Mouse (Mus musculus): ENCODE data around the gene Fam117b. TPM values are rescaled to one million over a fixed set of nuclear protein-coding genes. Genes with fewer than 3 reads are reported as not detected.
A peak's percentile ranks its signal among the peaks of the same experiment; 100 is the strongest.

Fam117b gene
- total RNA-seq, 2 experiments from 2014 or later, result 59.0 to 59.5 TPM

DNA sequence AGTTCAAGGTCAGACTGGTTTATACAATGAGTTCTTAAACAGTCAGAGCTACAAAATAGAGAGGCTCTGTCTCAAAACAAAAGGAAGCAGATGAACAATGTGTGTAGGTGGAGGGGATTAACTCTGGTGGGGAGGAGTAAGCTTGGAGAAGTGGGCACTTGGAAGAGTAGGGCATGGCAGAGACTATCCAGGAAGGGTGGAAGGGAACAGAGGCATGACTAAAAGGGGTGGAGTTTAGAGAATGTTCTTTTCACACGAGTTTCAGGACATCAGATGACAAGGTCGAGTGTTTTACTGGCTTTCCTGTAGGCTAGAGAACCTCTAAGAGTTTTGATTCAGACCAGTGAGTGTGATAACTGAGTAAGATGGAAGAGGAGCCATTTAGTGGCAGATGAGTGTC lies 5.1 kb upstream of the Fam117b start:
- intact Hi-C loops (cut with DNase I), result no loop called here
- DNase-seq (ENCODE audit: extremely low spot score in 1 of 2, low spot score in 2 of 2), result no peak

DNA sequence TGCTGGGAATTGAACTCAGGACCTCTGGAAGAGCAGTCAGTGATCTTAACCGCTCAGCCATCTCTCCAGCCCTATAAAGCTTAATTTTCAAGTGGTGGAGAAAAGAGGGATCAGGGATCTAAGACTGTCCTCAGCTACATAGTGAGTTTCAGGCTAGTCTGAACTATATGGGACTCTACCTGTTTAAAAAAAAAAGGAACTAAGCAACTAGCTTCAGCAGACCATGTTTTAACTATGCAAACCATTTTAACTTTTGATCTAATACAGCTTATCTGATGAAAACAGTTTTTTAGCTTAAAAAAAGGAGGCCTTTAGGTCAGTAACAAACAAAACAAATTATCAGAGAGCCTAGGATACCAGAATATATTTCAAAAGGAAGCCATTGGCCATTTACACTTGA lies 1.9 kb upstream of the Fam117b start:
- no peak for DNase-seq (ENCODE audit: extremely low spot score in 1 of 2, low spot score in 2 of 2)
- intact Hi-C loops (cut with DNase I), result no loop called here

DNA sequence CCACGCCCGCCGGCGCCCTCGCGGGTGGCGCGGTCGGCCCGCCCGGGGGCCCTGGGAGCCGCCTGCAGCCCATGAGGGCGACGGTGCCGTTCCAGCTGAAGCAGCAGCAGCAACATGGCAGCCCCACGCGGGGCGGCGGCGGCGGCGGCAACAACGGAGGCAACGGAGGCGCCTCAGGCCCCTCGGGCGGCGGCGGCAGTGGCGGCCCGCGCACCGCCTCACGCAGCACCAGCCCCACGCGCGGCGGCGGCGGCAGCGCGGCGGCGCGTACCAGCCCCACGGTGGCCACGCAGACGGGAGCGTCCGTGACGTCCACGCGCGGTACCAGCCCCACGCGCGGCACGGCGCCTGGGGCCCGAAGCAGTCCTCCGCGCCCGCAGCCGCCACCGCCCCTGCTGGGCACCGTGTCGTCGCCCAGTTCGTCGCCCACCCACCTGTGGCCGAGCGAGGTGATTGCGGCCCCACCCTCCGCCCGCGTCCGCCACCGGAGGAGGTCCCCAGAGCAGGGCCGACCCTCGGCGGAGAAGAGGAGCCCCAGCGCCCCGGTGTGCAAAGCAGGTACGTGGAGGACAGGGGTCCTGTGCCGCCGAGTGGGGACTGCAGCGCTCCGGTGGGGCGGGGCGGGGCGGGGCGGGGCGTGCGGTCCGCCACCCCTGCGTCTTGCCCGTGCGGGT lies 526 bp downstream of the Fam117b start:
- peak; percentile 46 to 77 for DNase-seq (ENCODE audit: extremely low spot score in 1 of 2, low spot score in 2 of 2)
- intact Hi-C loops (cut with DNase I), result no loop called here

DNA sequence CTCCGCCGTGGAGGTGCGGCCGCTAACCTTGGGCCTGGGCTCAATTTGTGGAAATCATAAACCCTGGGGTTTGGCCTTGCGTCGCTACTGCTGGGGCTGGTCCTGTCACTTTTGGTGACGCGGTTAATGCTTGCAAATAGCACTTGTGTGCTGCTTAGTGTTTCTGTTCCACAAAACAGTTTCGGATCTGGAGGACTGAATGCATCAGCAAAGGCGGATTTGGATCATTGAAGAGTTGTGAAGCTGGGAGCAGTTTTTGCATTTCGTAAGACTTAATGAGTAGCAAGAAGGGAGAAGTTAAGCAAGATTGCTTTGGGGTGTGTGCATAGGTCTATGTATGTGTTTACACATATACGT lies 1.0 kb downstream of the Fam117b start:
- DNase-seq (ENCODE audit: extremely low spot score in 1 of 2, low spot score in 2 of 2), result peak in 1 of 2 experiments; percentile 34
- intact Hi-C loops (cut with DNase I), result no loop called here

DNA sequence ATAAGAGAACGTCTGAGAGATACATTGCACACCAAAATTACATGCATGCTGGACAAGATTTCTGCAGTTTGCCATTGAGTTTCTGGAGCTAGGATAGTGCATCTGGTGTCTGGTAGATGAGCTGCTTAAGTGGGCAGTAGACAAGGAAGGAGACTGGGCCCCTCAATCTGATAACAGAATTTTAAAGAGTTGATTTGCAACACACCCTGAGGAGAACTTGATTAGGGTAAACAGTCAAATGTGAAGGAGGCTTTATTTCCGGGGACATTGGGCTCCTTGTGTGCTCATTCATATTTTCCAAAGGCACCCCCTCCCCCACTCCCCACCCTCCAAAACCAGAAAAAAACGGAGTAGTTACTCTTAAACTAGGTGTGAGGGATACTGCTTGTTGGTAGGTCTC lies 2.0 kb downstream of the Fam117b start:
- no peak for DNase-seq (ENCODE audit: extremely low spot score in 1 of 2, low spot score in 2 of 2)

DNA sequence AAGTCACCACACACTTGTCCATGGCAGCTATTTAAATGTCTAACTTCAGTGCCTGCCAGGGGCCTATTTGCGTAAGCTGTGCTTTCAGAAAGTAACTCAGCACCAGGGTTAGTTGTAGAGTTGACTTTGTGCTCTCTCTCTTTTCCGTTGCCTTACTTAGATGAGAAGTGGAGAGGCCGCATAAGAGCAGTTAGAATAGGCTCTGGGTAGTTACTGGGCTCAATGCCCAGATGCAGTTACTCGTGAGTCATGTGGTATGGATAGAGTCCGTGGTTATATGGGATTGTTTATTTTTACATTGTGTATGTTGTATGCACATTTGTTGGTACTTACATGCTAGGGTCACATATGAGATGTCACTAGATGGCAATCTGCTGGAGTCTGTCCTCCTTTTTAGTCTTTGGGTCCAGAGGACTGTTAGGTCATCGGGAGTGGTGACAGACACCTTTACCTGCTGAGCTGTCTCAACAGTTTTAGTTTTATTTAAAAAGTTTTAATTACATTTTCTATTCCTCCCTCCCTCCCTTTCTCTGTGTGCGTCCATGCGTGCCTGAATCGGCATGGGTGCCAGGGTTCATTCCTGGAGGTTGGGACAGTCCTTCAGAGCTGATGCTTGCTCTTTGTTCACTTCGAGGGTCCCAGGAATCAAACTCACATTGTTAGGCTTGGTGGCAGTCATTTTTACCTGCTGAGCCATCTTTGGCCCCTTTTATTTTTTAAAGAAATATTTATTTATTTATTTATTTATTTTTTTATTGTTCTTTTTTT lies 3.2 kb downstream of the Fam117b start:
- intact Hi-C loops (cut with DNase I), result no loop called here
- DNase-seq (ENCODE audit: extremely low spot score in 1 of 2, low spot score in 2 of 2), result no peak

More for the DNA sequence above, 2.0 kb downstream of the Fam117b start:
- intact Hi-C loops (cut with DNase I), result no loop called here

DNA sequence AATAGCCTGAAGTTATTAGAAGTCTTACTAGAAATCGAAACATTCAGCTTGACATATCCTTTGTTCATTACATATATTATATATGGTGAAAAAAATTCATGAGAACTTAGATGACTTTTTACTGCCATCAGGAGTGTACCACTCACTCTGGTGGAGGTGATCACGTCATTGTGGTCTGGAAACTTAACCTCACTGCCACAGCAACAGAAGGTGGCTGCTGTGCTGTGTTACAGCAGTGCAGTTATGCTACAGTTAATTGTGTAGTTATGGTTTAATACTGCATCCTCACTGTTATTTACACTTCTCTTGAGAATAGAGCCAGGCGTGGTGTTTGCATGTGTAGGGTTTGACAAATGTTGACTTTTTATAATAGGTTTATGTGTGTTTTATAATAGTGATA lies 4.6 kb downstream of the Fam117b start:
- intact Hi-C loops (cut with DNase I), result no loop called here
- DNase-seq (ENCODE audit: extremely low spot score in 1 of 2, low spot score in 2 of 2), result no peak

DNA sequence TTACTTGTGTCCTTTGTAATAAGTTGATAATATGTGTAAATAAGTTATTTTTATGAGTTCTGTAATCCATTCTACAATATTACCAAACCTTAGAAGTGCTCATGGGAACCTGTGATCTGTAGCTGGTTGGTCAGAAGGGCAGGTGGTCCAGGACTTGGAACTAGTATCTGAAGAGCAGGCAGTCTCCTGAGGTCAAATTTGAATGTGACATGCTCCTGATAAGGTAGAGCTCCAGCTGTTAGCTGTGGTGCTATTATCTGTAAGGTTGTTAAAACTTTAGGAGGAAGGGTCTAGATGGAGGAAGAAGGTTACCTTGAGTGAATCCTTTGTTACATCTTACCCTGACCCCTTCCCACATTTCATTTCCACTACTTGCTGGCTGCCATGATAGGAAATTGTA lies 5.3 kb downstream of the Fam117b start:
- intact Hi-C loops (cut with DNase I), result no loop called here
- no peak for DNase-seq (ENCODE audit: extremely low spot score in 1 of 2, low spot score in 2 of 2)

DNA sequence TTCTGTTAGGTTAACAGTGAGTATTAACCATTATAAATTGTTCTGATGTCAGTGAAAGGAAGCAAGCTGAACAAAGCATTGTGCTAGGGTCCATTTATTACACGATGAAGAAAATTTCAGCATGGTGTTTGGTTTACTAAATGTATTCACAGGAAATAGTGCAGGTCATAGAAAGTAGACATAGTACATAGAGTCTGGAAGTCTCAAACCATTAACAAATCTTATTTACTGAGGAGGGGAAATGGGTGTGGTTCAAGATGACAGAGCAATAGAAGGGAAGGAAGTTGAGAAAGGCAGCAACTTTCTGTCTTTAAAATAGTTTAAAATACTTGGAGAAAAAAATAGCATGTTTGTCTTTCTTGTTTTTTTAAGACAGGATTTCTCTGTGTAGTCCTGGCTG lies 10.4 kb downstream of the Fam117b start:
- DNase-seq (ENCODE audit: extremely low spot score in 1 of 2, low spot score in 2 of 2), result no peak
- intact Hi-C loops (cut with DNase I), result no loop called here

DNA sequence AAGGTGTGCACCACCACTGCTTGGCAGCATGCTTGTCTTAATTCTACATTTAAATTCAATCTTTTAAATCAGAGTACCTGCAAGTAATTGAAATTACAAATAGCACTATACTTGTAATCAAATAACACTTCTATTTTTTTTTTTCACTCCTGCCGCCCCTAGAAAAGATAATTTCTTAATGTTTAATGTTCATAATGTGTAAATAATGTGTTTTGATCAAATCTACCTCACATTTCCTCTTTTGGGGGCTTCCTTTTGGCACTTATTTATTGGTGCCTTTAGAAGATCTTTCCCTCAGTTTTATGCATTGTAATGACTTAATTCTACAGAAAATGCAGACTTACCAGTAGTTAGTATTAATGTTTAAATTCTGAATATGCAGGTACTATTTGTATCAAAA lies 10.9 kb downstream of the Fam117b start:
- intact Hi-C loops (cut with DNase I), result no loop called here
- DNase-seq (ENCODE audit: extremely low spot score in 1 of 2, low spot score in 2 of 2), result no peak

DNA sequence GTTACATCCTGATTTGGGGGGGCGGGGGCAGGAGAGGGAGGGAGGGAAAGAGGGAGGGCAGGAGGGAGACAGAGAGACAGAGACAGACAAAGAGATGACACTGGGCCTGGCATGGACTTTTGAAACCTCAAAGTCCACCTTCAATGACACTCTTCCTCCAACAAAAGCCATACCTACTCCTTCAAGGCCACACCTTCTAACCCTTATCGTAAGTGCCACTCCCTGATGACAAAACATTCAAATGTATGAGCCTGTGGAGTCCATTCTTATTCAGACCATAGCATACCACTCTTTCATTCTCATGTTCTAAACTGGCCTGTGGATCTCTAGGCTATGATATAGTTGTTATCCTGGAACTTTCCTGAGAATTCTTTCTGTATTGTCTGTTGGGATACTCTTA lies 11.6 kb downstream of the Fam117b start:
- intact Hi-C loops (cut with DNase I), result no loop called here
- DNase-seq (ENCODE audit: extremely low spot score in 1 of 2, low spot score in 2 of 2), result no peak

DNA sequence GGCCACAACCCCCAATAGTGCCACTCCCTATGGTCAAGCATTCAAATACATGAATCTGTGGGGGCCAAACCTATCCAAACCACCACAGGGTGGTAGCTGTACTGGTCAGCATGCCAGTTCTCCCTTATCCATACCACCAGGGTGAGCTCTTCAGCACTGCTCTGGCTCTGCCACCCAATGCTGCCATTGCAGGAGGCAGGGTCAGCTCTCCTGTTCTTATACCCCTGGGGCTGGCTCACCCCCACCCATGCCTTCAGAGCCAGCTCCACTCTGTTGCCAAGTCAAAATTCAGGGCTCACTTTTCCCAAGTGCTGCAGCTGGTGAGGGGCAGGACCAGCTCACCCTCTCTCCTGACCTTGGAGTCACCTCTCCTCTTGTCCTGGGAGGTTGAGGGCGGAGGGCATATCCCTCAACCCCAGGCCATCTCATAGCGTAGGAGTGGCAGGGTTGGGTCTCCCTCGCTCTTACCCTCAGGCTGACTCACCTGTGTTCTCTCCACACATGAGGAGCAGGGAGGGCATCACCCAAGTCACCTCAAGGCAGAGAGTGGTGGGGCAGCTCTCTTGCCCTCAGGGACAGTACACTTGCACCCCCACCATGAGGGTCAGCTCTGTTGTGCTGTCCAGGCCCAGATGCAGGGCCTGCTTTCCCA lies 13.3 kb downstream of the Fam117b start:
- DNase-seq (ENCODE audit: extremely low spot score in 1 of 2, low spot score in 2 of 2), result no peak
- intact Hi-C loops (cut with DNase I), result no loop called here

DNA sequence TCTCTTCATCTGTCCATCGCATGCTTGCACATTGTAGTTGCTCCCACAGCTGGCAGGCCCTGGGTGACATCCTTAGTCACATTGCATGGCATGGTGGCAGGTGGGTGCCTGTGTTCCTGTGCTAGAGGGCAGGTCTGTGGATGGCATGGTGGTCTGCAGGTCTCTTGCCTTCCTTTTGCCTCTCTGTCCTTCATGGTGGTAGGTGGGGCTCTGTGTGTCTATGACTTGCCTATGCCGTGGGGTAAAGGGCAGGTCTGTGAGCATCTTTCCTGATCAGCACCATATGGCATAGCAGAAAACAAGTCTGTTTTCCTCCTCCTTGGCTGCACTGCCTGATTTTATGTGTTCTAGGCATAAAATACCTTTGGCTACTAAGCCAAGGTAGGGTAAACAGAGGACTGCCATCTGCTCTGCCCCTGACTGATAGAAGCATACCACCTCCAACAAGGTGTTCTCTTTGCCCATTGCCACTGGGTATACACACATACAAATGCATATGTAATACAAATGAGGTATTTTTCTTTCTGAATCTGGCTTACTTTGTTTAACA lies 14.4 kb downstream of the Fam117b start:
- no peak for DNase-seq (ENCODE audit: extremely low spot score in 1 of 2, low spot score in 2 of 2)
- intact Hi-C loops (cut with DNase I), result no loop called here

DNA sequence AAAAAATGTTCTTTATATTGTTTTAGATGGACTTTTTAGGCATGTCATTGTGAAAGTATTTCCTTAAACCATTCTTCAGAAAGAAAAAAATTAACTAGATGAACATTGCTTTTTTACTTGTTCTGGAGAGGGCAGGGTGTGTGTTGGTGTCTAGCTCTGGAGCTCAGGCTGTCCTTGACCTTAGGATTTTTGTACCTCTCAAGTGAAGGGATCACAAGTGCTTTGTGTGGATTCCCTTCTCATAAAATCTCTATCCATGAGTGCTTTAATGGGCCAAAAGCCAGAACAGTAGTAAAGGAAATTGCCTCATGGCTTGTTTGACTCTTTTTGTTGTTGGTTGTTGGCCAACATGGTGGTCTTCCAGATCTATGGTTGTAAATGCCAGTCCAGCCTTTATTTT lies 18.1 kb downstream of the Fam117b start:
- DNase-seq (ENCODE audit: extremely low spot score in 1 of 2, low spot score in 2 of 2), result no peak
- intact Hi-C loops (cut with DNase I), result no loop called here

DNA sequence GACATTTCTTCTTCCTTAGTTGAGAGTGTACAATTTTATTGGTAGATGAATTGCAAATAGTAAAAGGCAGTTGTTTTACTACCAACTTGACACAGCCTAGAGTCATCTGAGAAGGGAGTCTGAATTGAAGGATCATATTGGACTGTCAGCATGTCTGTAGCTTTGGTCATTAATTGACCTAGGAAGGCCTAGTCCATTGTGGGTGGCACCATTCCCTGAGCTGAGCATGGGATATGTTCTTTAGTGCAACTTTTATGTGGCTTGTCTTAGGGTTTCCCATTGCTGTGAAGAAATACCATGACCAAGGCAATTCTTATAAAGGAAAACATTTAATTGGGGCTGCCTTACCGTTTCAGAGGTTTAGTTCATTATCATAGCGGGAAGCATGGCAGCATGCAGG lies 20.2 kb downstream of the Fam117b start:
- intact Hi-C loops (cut with DNase I), result no loop called here
- DNase-seq (ENCODE audit: extremely low spot score in 1 of 2, low spot score in 2 of 2), result no peak

DNA sequence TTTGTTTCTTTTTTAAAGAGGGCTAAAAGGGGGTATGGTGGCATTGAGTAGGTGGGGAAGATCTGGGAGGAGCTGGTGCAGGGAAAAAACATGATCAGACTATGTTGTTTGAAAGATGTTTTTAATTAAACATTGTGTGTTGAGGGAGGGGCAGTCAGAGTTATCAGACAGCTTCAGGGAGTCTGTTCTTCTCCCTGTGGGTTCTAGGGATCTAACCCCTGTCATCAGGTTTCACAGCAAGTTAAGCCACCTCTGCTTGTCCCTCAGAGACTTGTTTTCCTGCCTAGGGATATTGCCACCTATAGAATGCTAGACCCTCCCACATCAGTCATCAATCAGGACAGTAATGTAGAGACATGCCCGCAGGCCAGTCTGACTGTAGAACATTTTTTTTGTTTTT lies 28.3 kb downstream of the Fam117b start:
- no peak for DNase-seq (ENCODE audit: extremely low spot score in 1 of 2, low spot score in 2 of 2)
- intact Hi-C loops (cut with DNase I), result no loop called here

DNA sequence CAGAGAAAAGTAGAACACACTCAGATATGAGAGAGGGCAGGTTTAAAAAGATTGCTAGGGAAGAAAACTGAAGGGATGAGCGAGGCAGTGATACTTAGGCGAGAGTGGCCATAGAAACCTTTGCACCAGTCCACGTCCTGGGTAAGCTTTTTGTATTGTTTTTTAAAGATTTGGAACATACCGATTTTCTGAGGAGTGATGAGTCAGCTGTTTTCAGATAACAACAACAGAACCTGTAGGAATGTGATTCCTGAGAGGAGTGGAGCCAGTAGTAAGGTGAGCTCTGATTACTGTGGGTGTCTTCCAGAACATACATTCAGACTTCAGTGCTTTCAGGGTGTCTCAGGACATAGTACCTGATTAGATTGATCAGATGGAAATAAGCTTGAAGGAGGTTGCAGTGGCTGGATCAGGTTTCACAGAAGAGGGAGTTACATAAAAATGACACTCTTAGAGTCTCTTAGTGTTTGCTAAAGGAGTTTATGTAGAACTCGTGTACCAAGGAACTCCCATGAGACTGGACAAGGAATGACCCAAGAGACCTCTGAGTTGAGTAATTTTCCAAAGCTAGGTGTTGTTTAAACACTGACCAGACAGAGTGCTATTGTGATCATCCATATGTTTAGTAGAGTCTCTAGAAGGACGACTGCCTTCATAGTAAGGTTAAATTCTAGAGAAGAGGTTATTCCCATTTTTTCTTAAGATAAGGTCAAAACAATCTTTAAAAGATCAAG lies 29.4 kb downstream of the Fam117b start:
- intact Hi-C loops (cut with DNase I), result no loop called here
- DNase-seq (ENCODE audit: extremely low spot score in 1 of 2, low spot score in 2 of 2), result no peak

DNA sequence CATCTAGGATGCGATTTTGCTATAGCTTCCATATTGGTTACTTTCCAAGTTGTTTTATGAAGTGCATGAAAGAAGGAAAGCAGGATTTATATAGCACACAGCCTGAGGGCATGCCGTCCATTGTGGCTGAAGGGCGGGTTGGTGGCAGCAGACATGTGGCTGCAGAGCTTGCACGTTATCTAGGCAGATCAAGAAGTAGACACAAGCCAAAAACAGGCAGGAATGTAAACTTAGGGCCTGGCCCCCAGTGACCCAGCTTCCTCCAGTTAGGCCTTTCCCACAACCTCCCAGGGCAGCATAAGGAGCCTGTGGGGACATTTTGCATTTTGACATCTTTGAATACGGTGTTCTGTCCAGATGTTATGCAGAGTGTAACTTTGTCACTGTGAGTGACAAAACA lies 31.0 kb downstream of the Fam117b start:
- intact Hi-C loops (cut with DNase I), result no loop called here
- DNase-seq (ENCODE audit: extremely low spot score in 1 of 2, low spot score in 2 of 2), result peak in 1 of 2 experiments; percentile 24

DNA sequence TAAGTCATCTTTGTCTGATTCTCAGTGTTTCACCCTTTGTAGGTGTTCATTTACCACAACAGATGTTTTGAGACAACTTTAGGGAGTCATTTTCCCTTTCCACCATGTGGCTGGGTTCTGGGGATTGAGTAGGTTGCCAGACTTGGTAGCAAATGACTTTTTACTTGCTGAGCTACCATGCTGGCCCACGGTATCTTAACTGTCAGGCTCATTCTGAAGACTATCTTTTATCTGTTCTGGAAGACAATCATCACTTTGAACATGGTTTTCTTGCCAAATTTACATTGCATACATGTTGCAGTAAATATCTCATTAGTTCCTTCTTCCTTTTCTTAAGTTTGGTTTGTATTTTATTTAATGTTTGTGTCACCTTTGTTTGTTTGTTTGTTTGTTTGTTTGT lies 33.2 kb downstream of the Fam117b start:
- intact Hi-C loops (cut with DNase I), result no loop called here

More for the DNA sequence above, 33.2 kb downstream of the Fam117b start:
- DNase-seq (ENCODE audit: extremely low spot score in 1 of 2, low spot score in 2 of 2), result no peak

All from left cerebral cortex, postnatal 10 days (tissue).